ENCODE assay signal across 1 mouse cellular context in genomic region chr11:95838598-95838997, GRCm38 (mm10).
TF ChIP-seq lines count a peak whose summit lies in the region.

No protein-coding gene starts in this region.

TF ChIP-seq in MEL, 35 proteins besides CTCF, POLR2A, EP300 and RAD21:
- TF ChIP-seq JUND (IDR thresholded peaks at IDR 0.05; ENCODE audit: low read depth, low read length) (no peak), GATA1 (IDR thresholded peaks at IDR 0.05; ENCODE audit: low read depth, low read length) (no peak), UBTF (IDR thresholded peaks at IDR 0.05; ENCODE audit: borderline replicate concordance, insufficient read depth, low read depth, low read length) (no peak), SIN3A (IDR thresholded peaks at IDR 0.05; ENCODE audit: low read length) (0 out of 2 replicates have a peak, but pooled peaks have one; percentile 31), CHD1 (IDR thresholded peaks at IDR 0.05; ENCODE audit: low read depth, low read length) (no peak)
TF ChIP-seq in MEL: peak in this region for 1.
